Mouse (Mus musculus) spleen, adult 2 months (tissue): ENCODE results near the gene Patl2. TPM values are rescaled to one million over a fixed set of nuclear protein-coding genes. Genes with fewer than 3 reads are reported as not detected.
A peak's percentile ranks its signal among the peaks of the same experiment; 100 is the strongest.

ENCODE experiments used
- DNase-seq, 2 experiments: peaks; one replicate each; pipeline versions ENCODE4 v3.0.0 to v3.0.0-alpha.2; 2012 to 2021; ENCODE audit warnings: low spot score in 2 of 2, low read depth in 1 of 2
- H3K27ac ChIP-seq: fragments of 200-500 bp; 2 replicates; pipeline ENCODE4 v1.5.1; 2012; ENCODE audit warnings: low read length, inconsistent platforms; ENCODE audit not compliant: insufficient read depth
- H3K27me3 ChIP-seq: fragments of 200-500 bp; 2 replicates; pipeline ENCODE4 v1.6.1; 2012; ENCODE audit warnings: mild to moderate bottlenecking, moderate library complexity, low read length, inconsistent platforms; ENCODE audit not compliant: control insufficient read depth, insufficient read depth
- H3K36me3 ChIP-seq: fragments of 200-500 bp; 2 replicates; pipeline ENCODE4 v1.6.1; 2012; ENCODE audit warnings: mild to moderate bottlenecking, low read length, inconsistent platforms; ENCODE audit not compliant: control insufficient read depth, insufficient read depth
- H3K4me1 ChIP-seq: fragments of 200-500 bp; 2 replicates; pipeline ENCODE4 v1.6.1; 2011; ENCODE audit warnings: inconsistent platforms; ENCODE audit not compliant: control insufficient read depth, insufficient read depth, insufficient read length
- H3K4me3 ChIP-seq: fragments of 200-500 bp; 2 replicates; pipeline ENCODE4 v1.5.1; 2011; ENCODE audit warnings: mild to moderate bottlenecking, inconsistent platforms; ENCODE audit not compliant: insufficient read depth, insufficient read length; ENCODE audit errors: extremely low read depth
- CTCF ChIP-seq: fragments of 200-500 bp; IDR thresholded peaks from 2 replicates; pipeline ENCODE4 v1.5.1; 2011; ENCODE audit warnings: mild to moderate bottlenecking, inconsistent platforms; ENCODE audit not compliant: insufficient read depth, insufficient read length, insufficient replicate concordance; ENCODE audit errors: extremely low read depth
- POLR2A ChIP-seq: fragments of 200-500 bp; IDR thresholded peaks from 2 replicates; pipeline ENCODE4 v1.6.1; 2011; ENCODE audit warnings: low read depth, low read length, inconsistent platforms
- WGBS: fragments of 180-500 bp; shearing (Covaris S2); methylation state at CpG from one replicate; pipeline ENCODE4 v1.1.7; 2018; 5-methylcytosine and 5-hydroxymethylcytosine counted together
- polyA plus RNA-seq: library from polyadenylated mRNA; depleted of rRNA; stranded (reverse); fragments of >200 nt; gene quantifications from 2 replicates; pipeline ENCODE4 v1.2.3, GENCODE M21; 2012

The Patl2 gene
- polyA plus RNA-seq, 1 experiment = 0.11 TPM

- TF ChIP-seq POLR2A (peak; percentile 99), CTCF (no peak)
- peak; percentile 90 to 98 for DNase-seq
- H3K36me3 ChIP-seq = peaks cover 23% of the 10 kb centered on the region
- H3K27me3 ChIP-seq = no peaks in the 10 kb centered on the region
- under 1% methylated on average over 40 of the region's 40 CpGs for WGBS
- peak within 1 kb of the TSS; percentile 98 for H3K27ac ChIP-seq
- peaks cover 15% of the 10 kb centered on the region; the same call in 1 of the 2 replicates for H3K4me1 ChIP-seq
- H3K4me3 ChIP-seq = peak within 1 kb of the TSS; percentile 72
These were observed 38.3 kb downstream of the Patl2 start, which contains the start of gene B2m for GRCm38 (mm10) chr2:122147508-122148241. TSS of gene B2m (plus strand) at chr2:122147686.

GRCm38 (mm10) chr2:122146687-122147086 lies 39.3 kb downstream of the Patl2 start:
- H3K4me3 ChIP-seq = no peak overlapping the region
- peak overlapping the region; percentile 98 for H3K27ac ChIP-seq
- TF ChIP-seq POLR2A (no peak), CTCF (no peak)
- H3K27me3 ChIP-seq = no peaks in the 10 kb centered on the region
- H3K4me1 ChIP-seq = peaks cover 11% of the 10 kb centered on the region; the same call in 1 of the 2 replicates
- H3K36me3 ChIP-seq = peaks cover 16% of the 10 kb centered on the region
- peak in 1 of 2 experiments; percentile 16 for DNase-seq
- 35% methylated on average over 6 of the region's 6 CpGs for WGBS

- WGBS = 16% methylated on average over 4 of the region's 4 CpGs
- DNase-seq = no peak
These were observed 40.2 kb downstream of the Patl2 start for GRCm38 (mm10) chr2:122145756-122146155.

GRCm38 (mm10) chr2:122143111-122143510 lies 42.9 kb downstream of the Patl2 start:
- TF ChIP-seq CTCF (no peak), POLR2A (no peak)
- Histone ChIP-seq H3K4me1 (peaks cover 4% of the 10 kb centered on the region; the same call in 1 of the 2 replicates), H3K36me3 (no peaks in the 10 kb centered on the region), H3K4me3 (no peak overlapping the region), H3K27me3 (no peaks in the 10 kb centered on the region), H3K27ac (no peak overlapping the region)
- 92% methylated on average over 3 of the region's 3 CpGs for WGBS
- no peak for DNase-seq

More at GRCm38 (mm10) chr2:122145756-122146155, 40.2 kb downstream of the Patl2 start:
- H3K27me3 ChIP-seq = no peaks in the 10 kb centered on the region
- TF ChIP-seq CTCF = no peak
- peaks cover 7% of the 10 kb centered on the region for H3K36me3 ChIP-seq
- H3K4me3 ChIP-seq = no peak overlapping the region
- H3K27ac ChIP-seq = peak overlapping the region; percentile 79
- H3K4me1 ChIP-seq = peaks cover 6% of the 10 kb centered on the region; the same call in 1 of the 2 replicates

GRCm38 (mm10) chr2:122141332-122141967 lies 44.5 kb downstream of the Patl2 start:
- Histone ChIP-seq H3K27ac (no peak overlapping the region), H3K4me3 (no peak overlapping the region), H3K4me1 (0 out of 2 replicates have a peak, but pooled peaks cover under 1% of the 10 kb centered on the region), H3K36me3 (no peaks in the 10 kb centered on the region), H3K27me3 (no peaks in the 10 kb centered on the region)
- TF ChIP-seq CTCF = no peak
- TF ChIP-seq POLR2A = no peak
- WGBS = 81% methylated on average over 5 of the region's 5 CpGs
- DNase-seq = no peak

- no peak for DNase-seq
- H3K27ac ChIP-seq = no peak overlapping the region
These were observed 45.2 kb downstream of the Patl2 start for GRCm38 (mm10) chr2:122140815-122141214.

More at GRCm38 (mm10) chr2:122140815-122141214, 45.2 kb downstream of the Patl2 start:
- 91% methylated on average over 2 of the region's 2 CpGs for WGBS
- no peaks in the 10 kb centered on the region for H3K36me3 ChIP-seq
- TF ChIP-seq POLR2A = no peak
- no peak for TF ChIP-seq CTCF
- H3K27me3 ChIP-seq = no peaks in the 10 kb centered on the region
- H3K4me1 ChIP-seq = no peaks in the 10 kb centered on the region
- H3K4me3 ChIP-seq = no peak overlapping the region
